Mouse (Mus musculus) kidney, postnatal 14 days (tissue): ENCODE measurements around the gene Ctsz.

Experiments used
- DNase-seq: peaks from one replicate; pipeline ENCODE4 v3.0.0; 2022; ENCODE audit warnings: mixed read lengths

The Ctsz gene

DNA sequence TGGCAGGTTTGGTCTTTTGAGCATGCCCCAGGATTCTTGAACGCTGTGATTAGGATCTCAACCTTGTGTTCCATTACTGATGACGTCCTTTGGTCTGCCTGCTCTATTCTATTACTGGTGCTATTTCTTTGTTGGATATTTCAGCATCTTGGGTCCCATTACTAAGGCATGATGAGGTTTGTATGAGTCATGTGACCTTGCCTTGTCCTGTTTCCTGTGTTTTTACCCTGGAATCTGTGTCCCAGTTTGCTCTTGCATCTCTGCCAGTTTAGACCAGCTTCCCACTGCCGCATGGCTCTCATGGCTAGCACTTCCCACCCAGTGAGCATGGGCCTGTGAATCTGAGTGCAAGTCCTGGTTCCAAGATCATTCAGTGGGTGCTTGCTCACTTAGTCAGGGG, 46.9 kb downstream of the Ctsz start:
- no peak for DNase-seq

DNA sequence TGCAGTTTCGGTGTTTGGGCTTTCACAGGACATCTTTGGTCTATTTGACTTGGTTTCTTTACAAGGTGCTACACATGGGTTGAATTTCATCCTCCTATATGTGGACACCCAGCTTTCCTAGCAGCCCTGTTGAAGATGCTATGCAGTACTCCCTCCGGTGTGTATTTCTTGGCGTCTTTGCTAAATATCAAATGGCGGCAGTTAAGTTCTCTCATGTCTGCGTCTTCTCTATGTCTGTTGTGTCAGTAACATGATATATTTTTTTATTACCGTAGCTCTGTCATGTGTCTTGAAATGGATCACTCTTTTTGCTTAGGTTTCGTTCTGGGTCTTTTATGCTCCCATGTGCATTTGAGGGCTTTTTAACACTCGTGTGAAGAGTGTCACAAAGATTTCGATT, 57.8 kb downstream of the Ctsz start:
- DNase-seq: no peak
